In genomic region chr6:40645701-40646100, GRCm38 (mm10) we compare ENCODE assay signal across 39 mouse cellular contexts. TPM values are rescaled to one million over a fixed set of nuclear protein-coding genes. Genes with fewer than 3 reads are reported as not detected.
"Had no signal": no experiment of that assay in that cellular context is flagged by ENCODE, and none has a peak within 500 bp of the region (broad histone marks: within the 10 kb centered on the region; RNA-seq: fewer than 3 reads in every experiment).

No protein-coding gene starts in this region.

- DNase-seq: gastrocnemius, adult 2 months; gastrocnemius, postnatal 10 days; gastrocnemius, postnatal 25 days; heart, adult 2 months; heart, postnatal 4 days; kidney, adult 18-20 months; kidney, adult 8-10 months; kidney, postnatal 10 days; kidney, postnatal 25 days; kidney, postnatal 4 days; liver; liver, embryonic 13.5 days; liver, postnatal 0 days had no signal

- H3K4me1 ChIP-seq: heart, embryonic 13.5 days; heart, embryonic 15.5 days; hindbrain, embryonic 10.5 days; hindbrain, embryonic 12.5 days; limb, embryonic 10.5 days; limb, embryonic 12.5 days; liver, embryonic 13.5 days; liver, embryonic 15.5 days had no signal

- H3K4me2 ChIP-seq: heart, embryonic 11.5 days; heart, embryonic 13.5 days; heart, embryonic 15.5 days; hindbrain, embryonic 12.5 days; hindbrain, embryonic 14.5 days; limb, embryonic 12.5 days; liver, embryonic 11.5 days; liver, embryonic 13.5 days; liver, embryonic 15.5 days had no signal

- H3K27ac ChIP-seq: gastrocnemius, adult 2 months; heart, adult 2 months; heart, embryonic 13.5 days; heart, embryonic 15.5 days; hindbrain, embryonic 10.5 days; hindbrain, embryonic 12.5 days; hindbrain, embryonic 14.5 days; layer of hippocampus, adult 2 months; left cerebral cortex, adult 2 months; limb, embryonic 10.5 days; limb, embryonic 12.5 days; liver, embryonic 13.5 days; liver, embryonic 15.5 days had no signal

- H3K36me3 ChIP-seq: heart, embryonic 13.5 days; heart, embryonic 15.5 days; hindbrain, embryonic 10.5 days; hindbrain, embryonic 12.5 days; limb, embryonic 10.5 days; limb, embryonic 12.5 days; liver, embryonic 13.5 days; liver, embryonic 15.5 days had no signal

- ATAC-seq: hindbrain, embryonic 16.5 days; inflammation-experienced regulatory T-cells, adult 6 months; intestine, embryonic 16.5 days; liver, postnatal 0 days had no signal

- H3K27me3 ChIP-seq: heart, embryonic 13.5 days; heart, embryonic 15.5 days; hindbrain, embryonic 12.5 days; limb, embryonic 12.5 days; liver, embryonic 13.5 days; liver, embryonic 15.5 days had no signal

- H3K4me3 ChIP-seq: gastrocnemius, adult 2 months; heart, adult 2 months; heart, embryonic 13.5 days; heart, embryonic 15.5 days; hindbrain, embryonic 10.5 days; hindbrain, embryonic 12.5 days; layer of hippocampus, adult 2 months; left cerebral cortex, adult 2 months; limb, embryonic 10.5 days; limb, embryonic 12.5 days; liver, embryonic 13.5 days; liver, embryonic 15.5 days had no signal

- H3K9ac ChIP-seq: heart, embryonic 13.5 days; heart, embryonic 15.5 days; hindbrain, embryonic 12.5 days; hindbrain, embryonic 14.5 days; limb, embryonic 12.5 days; liver, embryonic 13.5 days; liver, embryonic 15.5 days; liver, postnatal 0 days had no signal

- H3K9me3 ChIP-seq: heart, embryonic 13.5 days; heart, embryonic 15.5 days; hindbrain, embryonic 10.5 days; hindbrain, embryonic 12.5 days; limb, embryonic 10.5 days; limb, embryonic 12.5 days; liver, embryonic 13.5 days; liver, embryonic 15.5 days had no signal

RNA-seq across cellular contexts. Expression of gene Mgam, which starts 17.1 kb away (rescaled TPM):
- total RNA-seq: layer of hippocampus, adult 2 months; layer of hippocampus, postnatal 25 days; left cerebral cortex, postnatal 14 days; left cerebral cortex, postnatal 36 days had no signal
- polyA plus RNA-seq: hindbrain, embryonic 10.5 days; hindbrain, embryonic 12.5 days; limb, embryonic 12.5 days had no signal

RNA-seq across cellular contexts. Expression of gene Tas2r138, which starts 32.6 kb away (rescaled TPM):
- total RNA-seq: gastrocnemius, adult 2 months; gastrocnemius, postnatal 10 days; gastrocnemius, postnatal 25 days; gastrocnemius, postnatal 4 days; granulocyte monocyte progenitor cell, adult 5-6 weeks; heart, adult 2 months; heart, postnatal 25 days; heart, postnatal 4 days; layer of hippocampus, adult 2 months; layer of hippocampus, postnatal 10 days; layer of hippocampus, postnatal 25 days; left cerebral cortex, adult 2 months; left cerebral cortex, postnatal 14 days; left cerebral cortex, postnatal 36 days had no signal
- polyA plus RNA-seq: heart, adult 2 months; heart, embryonic 11.5 days; heart, embryonic 13.5 days; heart, embryonic 15.5 days; heart, postnatal 0 days; hindbrain, embryonic 10.5 days; hindbrain, embryonic 12.5 days; hindbrain, embryonic 14.5 days; hindbrain, embryonic 16.5 days; inflammation-experienced regulatory T-cells, adult 6 months; intestine, embryonic 16.5 days; kidney, embryonic 14.5 days; kidney, embryonic 16.5 days; limb, embryonic 10.5 days; limb, embryonic 12.5 days; limb, embryonic 14.5 days; liver, embryonic 11.5 days; liver, embryonic 13.5 days; liver, embryonic 15.5 days; liver, postnatal 0 days had no signal
